Mouse (Mus musculus) embryonic fibroblast, embryonic 13.5 days (primary cell): Measurements from ENCODE around the gene Enpp7.

Experiments
- CTCF ChIP-seq: IDR thresholded peaks from 2 replicates; pipeline ENCODE4 v1.5.1; 2011; ENCODE audit warnings: mild to moderate bottlenecking, control low read depth, low read length, moderate library complexity, borderline replicate concordance; ENCODE audit not compliant: insufficient read depth
- POLR2A ChIP-seq: IDR thresholded peaks from 2 replicates; pipeline ENCODE4 v1.6.1; 2011; ENCODE audit warnings: low read depth, mild to moderate bottlenecking, control low read depth, low read length, moderate library complexity

- no peak for TF ChIP-seq CTCF
- no peak for TF ChIP-seq POLR2A
Observed at GRCm38 (mm10) chr11:119036934-119037779, 49.2 kb downstream of the Enpp7 start.
